Mouse (Mus musculus): ENCODE measurements around the gene Taf1a.

DNA sequence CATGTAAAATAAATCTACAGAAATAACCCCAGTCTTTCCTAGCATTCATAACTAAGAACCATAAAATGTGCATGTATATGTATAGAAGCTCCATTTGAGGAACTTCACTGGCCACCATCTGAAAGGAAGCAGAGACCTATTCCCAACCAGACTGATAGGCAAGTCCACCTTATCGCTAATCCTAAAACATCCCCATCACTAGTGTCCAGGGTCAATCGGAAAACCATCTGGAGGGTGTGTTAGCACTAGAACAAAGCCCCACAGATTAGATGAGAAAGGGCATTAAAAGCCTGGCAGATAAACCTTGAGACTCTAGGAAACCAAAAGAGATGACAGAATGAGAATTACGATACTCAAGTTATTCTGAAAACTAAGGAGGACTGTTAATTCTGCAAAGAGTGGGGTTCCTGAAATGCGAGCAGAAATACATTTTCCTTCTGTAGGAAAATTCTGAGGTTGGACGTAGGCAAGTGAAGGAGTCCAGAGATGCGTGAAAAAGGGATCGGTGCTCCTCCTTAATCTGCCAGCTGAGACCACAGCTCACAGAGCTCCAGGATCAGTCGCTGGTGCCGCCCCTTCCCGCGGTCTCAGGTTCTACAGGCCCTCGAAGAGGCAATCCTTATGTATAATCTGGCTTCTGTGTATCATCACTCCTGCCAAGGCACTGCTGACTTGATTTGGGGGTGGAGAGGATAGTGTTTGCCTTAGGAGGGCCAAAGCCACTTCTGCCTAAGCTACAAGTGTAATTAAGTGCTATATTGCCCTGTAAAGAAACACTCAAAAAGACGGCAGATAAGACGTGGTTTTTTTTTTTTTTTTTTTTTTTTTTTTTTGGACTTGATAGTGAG is 25.8 kb upstream of the Taf1a start:
- TF ChIP-seq CTCF (IDR thresholded peaks at IDR 0.05; ENCODE audit: low read depth) (no peak), EP300 (IDR thresholded peaks at IDR 0.05; ENCODE audit: low read depth) (no peak)
